Mouse (Mus musculus) heart, embryonic 11.5 days (tissue): Measurements from ENCODE around the gene Ddr2. TPM values are rescaled to one million over a fixed set of nuclear protein-coding genes. Genes with fewer than 3 reads are reported as not detected.

Source experiments
- ATAC-seq: fragments of 200-750 bp; cut with Nextera tagmentation; replicated peaks from 2 replicates; pipeline ENCODE4 v1.8.0; 2017; ENCODE audit warnings: moderate library complexity; ENCODE audit not compliant: insufficient number of reproducible peaks, low FRiP score, low TSS enrichment
- H3K27ac ChIP-seq: fragments of 300-500 bp; sonication (generic); 2 replicates; pipeline ENCODE4 v1.5.1; 2014; ENCODE audit warnings: mild to moderate bottlenecking, low read depth, low read length
- H3K27me3 ChIP-seq: fragments of 300-500 bp; sonication (generic); 2 replicates; pipeline ENCODE4 v1.6.1; 2014; ENCODE audit warnings: mild to moderate bottlenecking, low read length, mixed read lengths; ENCODE audit not compliant: control insufficient read depth, insufficient read depth
- H3K36me3 ChIP-seq: fragments of 300-500 bp; sonication (generic); 2 replicates; pipeline ENCODE4 v1.6.1; 2014; ENCODE audit warnings: mild to moderate bottlenecking, low read length, moderate library complexity, mixed read lengths; ENCODE audit not compliant: control insufficient read depth, insufficient read depth
- H3K4me1 ChIP-seq: fragments of 300-500 bp; sonication (generic); 2 replicates; pipeline ENCODE4 v1.6.1; 2014; ENCODE audit warnings: low read length; ENCODE audit not compliant: control insufficient read depth, insufficient read depth
- H3K4me2 ChIP-seq: fragments of 300-500 bp; sonication (generic); 2 replicates; pipeline ENCODE4 v1.6.1; 2014; ENCODE audit warnings: mild to moderate bottlenecking, moderate library complexity
- H3K4me3 ChIP-seq: fragments of 300-500 bp; sonication (generic); 2 replicates; pipeline ENCODE4 v1.5.1; 2014; ENCODE audit warnings: low read depth, low read length
- H3K9ac ChIP-seq: fragments of 300-500 bp; sonication (generic); 2 replicates; pipeline ENCODE4 v1.6.1; 2014; ENCODE audit warnings: mild to moderate bottlenecking, low read depth, low read length, moderate library complexity
- H3K9me3 ChIP-seq: fragments of 300-500 bp; sonication (generic); replicated peaks from 2 replicates; pipeline ENCODE4 v1.6.1; 2016; ENCODE audit warnings: low read length; ENCODE audit not compliant: control insufficient read depth
- WGBS: fragments of 180-500 bp; shearing (Covaris S2); extraction: QIAGEN DNeasy Blood & Tissue Kit; methylation state at CpG from one replicate; pipeline ENCODE4 v1.1.7; 2014; ENCODE audit not compliant: insufficient replicate concordance; 5-methylcytosine and 5-hydroxymethylcytosine counted together
- polyA plus RNA-seq: library from polyadenylated mRNA; unstranded; fragments of >200 nt; fragmentation: Nextera tagmentation; extraction: Ambion mirVana; gene quantifications from 2 replicates; pipeline ENCODE4 v1.2.1, GENCODE M21; 2014

The Ddr2 gene
- 10.2 and 10.7 TPM in 2 replicates for polyA plus RNA-seq

- peak within 1 kb of the TSS; percentile 25 for H3K4me2 ChIP-seq
- no peaks in the 10 kb centered on the region for H3K9me3 ChIP-seq
- no peaks in the 10 kb centered on the region for H3K4me1 ChIP-seq
- H3K4me3 ChIP-seq, result peak within 1 kb of the TSS; percentile 13
- no peak for ATAC-seq
- H3K27ac ChIP-seq, result peak within 1 kb of the TSS; percentile 18; the same call in 1 of the 2 replicates
- no peaks in the 10 kb centered on the region for H3K27me3 ChIP-seq
- WGBS, result 59% methylated on average over 17 of the region's 17 CpGs
- no peaks in the 10 kb centered on the region for H3K36me3 ChIP-seq
- 0 out of 2 replicates have a peak within 1 kb of the TSS, but pooled peaks have one; percentile 22 for H3K9ac ChIP-seq
These were observed at the start of gene Ddr2 for GRCm38 (mm10) chr1:170110516-170111332. Gene Ddr2 (minus strand): TSS chr1:170110762.

- H3K4me1 ChIP-seq, result no peaks in the 10 kb centered on the region
- no peak overlapping the region for H3K4me2 ChIP-seq
- peaks cover 25% of the 10 kb centered on the region for H3K36me3 ChIP-seq
- H3K27me3 ChIP-seq, result no peaks in the 10 kb centered on the region
- H3K9me3 ChIP-seq, result no peaks in the 10 kb centered on the region
- ATAC-seq, result no peak
- 83% methylated on average over 2 of the region's 2 CpGs for WGBS
- no peak overlapping the region for H3K27ac ChIP-seq
- H3K4me3 ChIP-seq, result no peak overlapping the region
- no peak overlapping the region for H3K9ac ChIP-seq
These were observed 49.1 kb upstream of the Ddr2 start for GRCm38 (mm10) chr1:170159707-170160106.

- Histone ChIP-seq H3K4me1 (no peaks in the 10 kb centered on the region), H3K9ac (no peak overlapping the region), H3K27me3 (no peaks in the 10 kb centered on the region), H3K36me3 (peaks cover 20% of the 10 kb centered on the region), H3K27ac (no peak overlapping the region), H3K4me2 (no peak overlapping the region), H3K9me3 (no peaks in the 10 kb centered on the region), H3K4me3 (no peak overlapping the region)
- 91% methylated on average over 5 of the region's 5 CpGs for WGBS
- no peak for ATAC-seq
These were observed 45.2 kb upstream of the Ddr2 start for GRCm38 (mm10) chr1:170155761-170156160.

- Histone ChIP-seq H3K4me1 (no peaks in the 10 kb centered on the region), H3K27ac (no peak overlapping the region), H3K4me3 (no peak overlapping the region), H3K27me3 (no peaks in the 10 kb centered on the region), H3K36me3 (peaks cover 19% of the 10 kb centered on the region), H3K4me2 (no peak overlapping the region), H3K9me3 (no peaks in the 10 kb centered on the region), H3K9ac (no peak overlapping the region)
- WGBS, result 62% methylated on average over 2 of the region's 2 CpGs
- ATAC-seq, result no peak
These were observed 44.7 kb upstream of the Ddr2 start for GRCm38 (mm10) chr1:170155298-170155697.

GRCm38 (mm10) chr1:170153986-170154385 lies 43.4 kb upstream of the Ddr2 start:
- ATAC-seq, result no peak
- Histone ChIP-seq H3K9ac (no peak overlapping the region), H3K4me3 (no peak overlapping the region), H3K4me1 (no peaks in the 10 kb centered on the region), H3K36me3 (peaks cover 18% of the 10 kb centered on the region), H3K9me3 (no peaks in the 10 kb centered on the region), H3K27me3 (no peaks in the 10 kb centered on the region), H3K27ac (no peak overlapping the region), H3K4me2 (no peak overlapping the region)
- WGBS, result 86% methylated on average over 8 of the region's 8 CpGs

GRCm38 (mm10) chr1:170152552-170152951 lies 42.0 kb upstream of the Ddr2 start:
- Histone ChIP-seq H3K36me3 (peaks cover 17% of the 10 kb centered on the region), H3K27ac (no peak overlapping the region), H3K4me3 (no peak overlapping the region), H3K4me1 (peaks cover 4% of the 10 kb centered on the region; the same call in 1 of the 2 replicates), H3K27me3 (no peaks in the 10 kb centered on the region), H3K4me2 (no peak overlapping the region), H3K9ac (no peak overlapping the region), H3K9me3 (no peaks in the 10 kb centered on the region)
- ATAC-seq, result no peak
- 94% methylated on average over 2 of the region's 2 CpGs for WGBS

GRCm38 (mm10) chr1:170150870-170151269 lies 40.3 kb upstream of the Ddr2 start:
- peaks cover 6% of the 10 kb centered on the region; the same call in 1 of the 2 replicates for H3K4me1 ChIP-seq

GRCm38 (mm10) chr1:170149756-170150155 lies 39.2 kb upstream of the Ddr2 start:
- H3K9ac ChIP-seq, result no peak overlapping the region
- peaks cover 6% of the 10 kb centered on the region; the same call in 1 of the 2 replicates for H3K4me1 ChIP-seq
- WGBS, result 90% methylated on average over 4 of the region's 4 CpGs
- H3K4me2 ChIP-seq, result no peak overlapping the region
- H3K36me3 ChIP-seq, result peaks cover 9% of the 10 kb centered on the region
- H3K9me3 ChIP-seq, result no peaks in the 10 kb centered on the region
- H3K27ac ChIP-seq, result no peak overlapping the region
- ATAC-seq, result no peak
- H3K4me3 ChIP-seq, result no peak overlapping the region
- no peaks in the 10 kb centered on the region for H3K27me3 ChIP-seq

More at GRCm38 (mm10) chr1:170150870-170151269, 40.3 kb upstream of the Ddr2 start:
- Histone ChIP-seq H3K4me2 (no peak overlapping the region), H3K27ac (no peak overlapping the region), H3K36me3 (peaks cover 15% of the 10 kb centered on the region), H3K9me3 (no peaks in the 10 kb centered on the region), H3K27me3 (no peaks in the 10 kb centered on the region), H3K9ac (no peak overlapping the region), H3K4me3 (no peak overlapping the region)
- ATAC-seq, result no peak
- WGBS, result 92% methylated on average over 6 of the region's 6 CpGs
